Mouse (Mus musculus): Measurements from ENCODE around the gene Arhgef10l. TPM values are rescaled to one million over a fixed set of nuclear protein-coding genes. Genes with fewer than 3 reads are reported as not detected.

Gene Arhgef10l
- polyA plus RNA-seq, 1 experiment from 2014 or later = 15.3 TPM

GRCm38 (mm10) chr4:140535323-140535722 is 130.5 kb downstream of the Arhgef10l start:
- no peak for ATAC-seq (replicated peaks; ENCODE audit: insufficient number of reproducible peaks, insufficient read depth, low FRiP score, low read depth)

GRCm38 (mm10) chr4:140532270-140532669 is 133.5 kb downstream of the Arhgef10l start:
- Histone ChIP-seq H3K9ac (no peak overlapping the region), H3K27me3 (no peaks in the 10 kb centered on the region), H3K4me1 (replicated peaks) (peaks cover 7% of the 10 kb centered on the region), H3K36me3 (peaks cover 16% of the 10 kb centered on the region; the same call in 1 of the 2 replicates), H3K4me2 (no peak overlapping the region), H3K4me3 (no peak overlapping the region), H3K27ac (no peak overlapping the region), H3K9me3 (replicated peaks) (no peaks in the 10 kb centered on the region)
- 38% methylated on average over 15 of the region's 15 CpGs for WGBS
- no peak for ATAC-seq (replicated peaks; ENCODE audit: insufficient number of reproducible peaks, insufficient read depth, low FRiP score, low read depth)

More at GRCm38 (mm10) chr4:140535323-140535722, 130.5 kb downstream of the Arhgef10l start:
- peaks cover 7% of the 10 kb centered on the region for H3K4me1 ChIP-seq (replicated peaks)
- H3K4me3 ChIP-seq = no peak overlapping the region
- peaks cover 16% of the 10 kb centered on the region; the same call in 1 of the 2 replicates for H3K36me3 ChIP-seq
- no peak overlapping the region for H3K9ac ChIP-seq
- 85% methylated on average over 8 of the region's 8 CpGs for WGBS
- H3K9me3 ChIP-seq (replicated peaks) = no peaks in the 10 kb centered on the region
- no peaks in the 10 kb centered on the region for H3K27me3 ChIP-seq
- no peak overlapping the region for H3K4me2 ChIP-seq
- H3K27ac ChIP-seq = no peak overlapping the region

GRCm38 (mm10) chr4:140531024-140531423 is 134.8 kb downstream of the Arhgef10l start:
- H3K9ac ChIP-seq = no peak overlapping the region
- 46% methylated on average over 9 of the region's 9 CpGs for WGBS
- peaks cover 11% of the 10 kb centered on the region; the same call in 1 of the 2 replicates for H3K36me3 ChIP-seq
- no peaks in the 10 kb centered on the region for H3K27me3 ChIP-seq
- H3K4me3 ChIP-seq = no peak overlapping the region
- no peak for ATAC-seq (replicated peaks; ENCODE audit: insufficient number of reproducible peaks, insufficient read depth, low FRiP score, low read depth)
- H3K9me3 ChIP-seq (replicated peaks) = no peaks in the 10 kb centered on the region
- H3K27ac ChIP-seq = no peak overlapping the region
- H3K4me1 ChIP-seq (replicated peaks) = peaks cover 7% of the 10 kb centered on the region
- H3K4me2 ChIP-seq = no peak overlapping the region

GRCm38 (mm10) chr4:140529735-140530134 is 136.1 kb downstream of the Arhgef10l start:
- no peak overlapping the region for H3K27ac ChIP-seq
- peaks cover 7% of the 10 kb centered on the region for H3K4me1 ChIP-seq (replicated peaks)
- H3K36me3 ChIP-seq = peaks cover 4% of the 10 kb centered on the region; the same call in 1 of the 2 replicates
- H3K4me3 ChIP-seq = no peak overlapping the region
- no peaks in the 10 kb centered on the region for H3K9me3 ChIP-seq (replicated peaks)
- H3K4me2 ChIP-seq = no peak overlapping the region
- H3K27me3 ChIP-seq = no peaks in the 10 kb centered on the region
- 78% methylated on average over 14 of the region's 14 CpGs for WGBS
- H3K9ac ChIP-seq = no peak overlapping the region
- no peak for ATAC-seq (replicated peaks; ENCODE audit: insufficient number of reproducible peaks, insufficient read depth, low FRiP score, low read depth)

GRCm38 (mm10) chr4:140528443-140528842 is 137.4 kb downstream of the Arhgef10l start:
- Histone ChIP-seq H3K4me1 (replicated peaks) (peaks cover 7% of the 10 kb centered on the region), H3K27me3 (no peaks in the 10 kb centered on the region), H3K27ac (no peak overlapping the region), H3K9ac (no peak overlapping the region), H3K36me3 (peaks cover 4% of the 10 kb centered on the region; the same call in 1 of the 2 replicates), H3K4me3 (no peak overlapping the region), H3K4me2 (no peak overlapping the region), H3K9me3 (replicated peaks) (no peaks in the 10 kb centered on the region)
- 69% methylated on average over 5 of the region's 5 CpGs for WGBS
- no peak for ATAC-seq (replicated peaks; ENCODE audit: insufficient number of reproducible peaks, insufficient read depth, low FRiP score, low read depth)

GRCm38 (mm10) chr4:140525674-140526177 is 140.1 kb downstream of the Arhgef10l start:
- ATAC-seq (replicated peaks; ENCODE audit: insufficient number of reproducible peaks, insufficient read depth, low FRiP score, low read depth) = no peak
- H3K27me3 ChIP-seq = no peaks in the 10 kb centered on the region
- no peak overlapping the region for H3K4me2 ChIP-seq
- H3K27ac ChIP-seq = no peak overlapping the region
- peaks cover 14% of the 10 kb centered on the region for H3K36me3 ChIP-seq
- WGBS = 76% methylated on average over 10 of the region's 10 CpGs
- H3K4me1 ChIP-seq (replicated peaks) = no peaks in the 10 kb centered on the region
- H3K9me3 ChIP-seq (replicated peaks) = no peaks in the 10 kb centered on the region
- no peak overlapping the region for H3K4me3 ChIP-seq
- no peak overlapping the region for H3K9ac ChIP-seq

GRCm38 (mm10) chr4:140524927-140525326 is 140.9 kb downstream of the Arhgef10l start:
- no peak overlapping the region for H3K4me3 ChIP-seq
- 84% methylated on average over 13 of the region's 13 CpGs for WGBS
- no peaks in the 10 kb centered on the region for H3K4me1 ChIP-seq (replicated peaks)
- H3K27me3 ChIP-seq = no peaks in the 10 kb centered on the region
- no peaks in the 10 kb centered on the region for H3K9me3 ChIP-seq (replicated peaks)
- H3K4me2 ChIP-seq = no peak overlapping the region
- ATAC-seq (replicated peaks; ENCODE audit: insufficient number of reproducible peaks, insufficient read depth, low FRiP score, low read depth) = no peak
- H3K27ac ChIP-seq = no peak overlapping the region
- no peak overlapping the region for H3K9ac ChIP-seq
- H3K36me3 ChIP-seq = peaks cover 18% of the 10 kb centered on the region

GRCm38 (mm10) chr4:140522873-140523272 is 142.9 kb downstream of the Arhgef10l start:
- Histone ChIP-seq H3K4me2 (no peak overlapping the region), H3K4me3 (no peak overlapping the region), H3K27me3 (no peaks in the 10 kb centered on the region), H3K27ac (no peak overlapping the region), H3K4me1 (replicated peaks) (no peaks in the 10 kb centered on the region), H3K9me3 (replicated peaks) (no peaks in the 10 kb centered on the region), H3K36me3 (peaks cover 18% of the 10 kb centered on the region), H3K9ac (no peak overlapping the region)
- no peak for ATAC-seq (replicated peaks; ENCODE audit: insufficient number of reproducible peaks, insufficient read depth, low FRiP score, low read depth)
- WGBS = 88% methylated on average over 4 of the region's 4 CpGs

GRCm38 (mm10) chr4:140520719-140521118 is 145.1 kb downstream of the Arhgef10l start:
- H3K9me3 ChIP-seq (replicated peaks) = no peaks in the 10 kb centered on the region
- 93% methylated on average over 9 of the region's 9 CpGs for WGBS
- H3K9ac ChIP-seq = no peak overlapping the region
- peaks cover 26% of the 10 kb centered on the region for H3K36me3 ChIP-seq
- no peaks in the 10 kb centered on the region for H3K4me1 ChIP-seq (replicated peaks)
- H3K27me3 ChIP-seq = no peaks in the 10 kb centered on the region
- no peak for ATAC-seq (replicated peaks; ENCODE audit: insufficient number of reproducible peaks, insufficient read depth, low FRiP score, low read depth)
- no peak overlapping the region for H3K27ac ChIP-seq
- H3K4me2 ChIP-seq = no peak overlapping the region
- H3K4me3 ChIP-seq = no peak overlapping the region

GRCm38 (mm10) chr4:140513797-140514196 is 152.0 kb downstream of the Arhgef10l start:
- H3K9me3 ChIP-seq (replicated peaks) = no peaks in the 10 kb centered on the region
- ATAC-seq (replicated peaks; ENCODE audit: insufficient number of reproducible peaks, insufficient read depth, low FRiP score, low read depth) = peak; percentile 45
- no peak overlapping the region for H3K27ac ChIP-seq
- H3K4me3 ChIP-seq = no peak overlapping the region
- 39% methylated on average over 4 of the region's 4 CpGs for WGBS
- peaks cover 8% of the 10 kb centered on the region for H3K4me1 ChIP-seq (replicated peaks)
- H3K9ac ChIP-seq = no peak overlapping the region
- no peaks in the 10 kb centered on the region for H3K27me3 ChIP-seq
- H3K4me2 ChIP-seq = no peak overlapping the region
- peaks cover 28% of the 10 kb centered on the region for H3K36me3 ChIP-seq

GRCm38 (mm10) chr4:140509856-140510255 is 156.0 kb downstream of the Arhgef10l start:
- Histone ChIP-seq H3K4me3 (no peak overlapping the region), H3K9ac (no peak overlapping the region), H3K9me3 (replicated peaks) (no peaks in the 10 kb centered on the region), H3K27me3 (no peaks in the 10 kb centered on the region), H3K27ac (no peak overlapping the region), H3K4me1 (replicated peaks) (peaks cover 11% of the 10 kb centered on the region), H3K36me3 (peaks cover 9% of the 10 kb centered on the region), H3K4me2 (no peak overlapping the region)
- no peak for ATAC-seq (replicated peaks; ENCODE audit: insufficient number of reproducible peaks, insufficient read depth, low FRiP score, low read depth)

GRCm38 (mm10) chr4:140507172-140507714 is 158.6 kb downstream of the Arhgef10l start:
- no peak overlapping the region for H3K4me2 ChIP-seq
- H3K27ac ChIP-seq = no peak overlapping the region
- 42% methylated on average over 15 of the region's 15 CpGs for WGBS
- no peak overlapping the region for H3K4me3 ChIP-seq
- peaks cover 3% of the 10 kb centered on the region; the same call in 1 of the 2 replicates for H3K4me1 ChIP-seq (replicated peaks)
- no peak overlapping the region for H3K9ac ChIP-seq
- H3K27me3 ChIP-seq = peaks cover 9% of the 10 kb centered on the region; the same call in 1 of the 2 replicates
- H3K36me3 ChIP-seq = no peaks in the 10 kb centered on the region
- no peaks in the 10 kb centered on the region for H3K9me3 ChIP-seq (replicated peaks)
- no peak for ATAC-seq (replicated peaks; ENCODE audit: insufficient number of reproducible peaks, insufficient read depth, low FRiP score, low read depth)
